In genomic region chr7:91443913-91444312, GRCm38 (mm10) we compare ENCODE assay signal across 26 mouse cellular contexts.
A peak's percentile ranks its signal among the peaks of the same experiment; 100 is the strongest.
DNase-seq lines count a peak whose midpoint lies in the region; ATAC-seq and TF ChIP-seq lines count a peak whose summit lies in the region.
"Had no signal": no experiment of that assay in that cellular context is flagged by ENCODE, and none has a peak within 500 bp of the region (broad histone marks: within the 10 kb centered on the region; RNA-seq: fewer than 3 reads in every experiment).

No protein-coding gene starts in this region.

- H3K4me2 ChIP-seq in hindbrain, embryonic 14.5 days (replicated peaks), result no peak overlapping the region
- H3K4me2 ChIP-seq in hindbrain, postnatal 0 days (ENCODE audit: low read depth, low read length), result no peak overlapping the region
- H3K4me2 ChIP-seq in midbrain, embryonic 13.5 days (replicated peaks), result no peak overlapping the region
- no peak overlapping the region for H3K4me2 ChIP-seq in forebrain, postnatal 0 days (ENCODE audit: low read depth)
- H3K4me2 ChIP-seq: heart, embryonic 13.5 days; limb, embryonic 13.5 days; liver, embryonic 12.5 days had no signal

- H3K27ac ChIP-seq in hindbrain, embryonic 14.5 days, result peak overlapping the region; percentile 74; the same call in 1 of the 2 replicates
- H3K27ac ChIP-seq in hindbrain, postnatal 0 days, result no peak overlapping the region
- peak overlapping the region; percentile 54; the same call in 1 of the 2 replicates for H3K27ac ChIP-seq in midbrain, embryonic 13.5 days
- H3K27ac ChIP-seq in midbrain, embryonic 10.5 days (replicated peaks), result no peak overlapping the region
- H3K27ac ChIP-seq in cortical plate, adult 2 months (ENCODE audit: insufficient read depth, low read length), result peak overlapping the region; percentile 87
- H3K27ac ChIP-seq in forebrain, postnatal 0 days (ENCODE audit: low read depth, low read length), result peak overlapping the region; percentile 91
- H3K27ac ChIP-seq: embryonic facial prominence, embryonic 10.5 days; heart, embryonic 13.5 days; limb, embryonic 13.5 days; liver, embryonic 12.5 days had no signal

- no peak for TF ChIP-seq POLR2A in cortical plate, adult 2 months (IDR thresholded peaks at IDR 0.05; ENCODE audit: extremely low read depth, insufficient read depth, low read length)
- TF ChIP-seq POLR2A in lung, adult 2 months (IDR thresholded peaks at IDR 0.05; ENCODE audit: borderline replicate concordance, extremely low read depth, low read depth, low read length), result no peak

- H3K36me3 ChIP-seq in hindbrain, embryonic 14.5 days (replicated peaks; ENCODE audit: control insufficient read depth, insufficient read depth), result no peaks in the 10 kb centered on the region
- H3K36me3 ChIP-seq in hindbrain, postnatal 0 days (ENCODE audit: insufficient read depth, low read length), result no peaks in the 10 kb centered on the region
- no peaks in the 10 kb centered on the region for H3K36me3 ChIP-seq in midbrain, embryonic 13.5 days
- no peaks in the 10 kb centered on the region for H3K36me3 ChIP-seq in midbrain, embryonic 10.5 days
- H3K36me3 ChIP-seq in forebrain, postnatal 0 days (ENCODE audit: insufficient read depth), result no peaks in the 10 kb centered on the region
- H3K36me3 ChIP-seq: embryonic facial prominence, embryonic 10.5 days; G1E; heart, embryonic 13.5 days; limb, embryonic 13.5 days; liver, embryonic 12.5 days had no signal

- no peak overlapping the region for H3K9ac ChIP-seq in hindbrain, embryonic 14.5 days
- H3K9ac ChIP-seq in hindbrain, postnatal 0 days (replicated peaks; ENCODE audit: low read length), result no peak overlapping the region
- no peak overlapping the region for H3K9ac ChIP-seq in midbrain, embryonic 13.5 days (replicated peaks)
- no peak overlapping the region for H3K9ac ChIP-seq in forebrain, postnatal 0 days
- H3K9ac ChIP-seq: heart, embryonic 13.5 days; limb, embryonic 13.5 days; liver, embryonic 12.5 days had no signal

- H3K9me3 ChIP-seq in hindbrain, embryonic 14.5 days (ENCODE audit: control insufficient read depth, low read length), result no peaks in the 10 kb centered on the region
- H3K9me3 ChIP-seq in hindbrain, postnatal 0 days (ENCODE audit: low read length), result no peaks in the 10 kb centered on the region
- H3K9me3 ChIP-seq in midbrain, embryonic 13.5 days, result no peaks in the 10 kb centered on the region
- H3K9me3 ChIP-seq in midbrain, embryonic 10.5 days (replicated peaks), result no peaks in the 10 kb centered on the region
- H3K9me3 ChIP-seq in forebrain, postnatal 0 days (ENCODE audit: low read length), result no peaks in the 10 kb centered on the region
- H3K9me3 ChIP-seq: embryonic facial prominence, embryonic 10.5 days; G1E; heart, embryonic 13.5 days; limb, embryonic 13.5 days; liver, embryonic 12.5 days; megakaryocyte, embryonic 14.5 days had no signal

- H3K4me3 ChIP-seq in hindbrain, embryonic 14.5 days (replicated peaks; ENCODE audit: low read length), result no peak overlapping the region
- no peak overlapping the region for H3K4me3 ChIP-seq in hindbrain, postnatal 0 days (ENCODE audit: low read length)
- no peak overlapping the region for H3K4me3 ChIP-seq in midbrain, embryonic 13.5 days (replicated peaks)
- H3K4me3 ChIP-seq in midbrain, embryonic 10.5 days, result no peak overlapping the region
- H3K4me3 ChIP-seq in cortical plate, adult 2 months (ENCODE audit: insufficient read depth, low read length), result no peak overlapping the region
- H3K4me3 ChIP-seq in forebrain, postnatal 0 days (ENCODE audit: low read depth, low read length), result no peak overlapping the region
- no peak overlapping the region for H3K4me3 ChIP-seq in lung, adult 2 months (replicated peaks; ENCODE audit: extremely low read depth, low read depth, low read length)
- H3K4me3 ChIP-seq: embryonic facial prominence, embryonic 10.5 days; heart, embryonic 13.5 days; limb, embryonic 13.5 days; liver, embryonic 12.5 days; megakaryocyte, embryonic 14.5 days had no signal

- WGBS in hindbrain, embryonic 14.5 days, result 72% methylated on average over 3 of the region's 3 CpGs
- WGBS in hindbrain, postnatal 0 days, result 72% methylated on average over 3 of the region's 3 CpGs
- WGBS in midbrain, embryonic 13.5 days, result 87% methylated on average over 3 of the region's 3 CpGs
- WGBS in midbrain, embryonic 10.5 days, result 86% methylated on average over 3 of the region's 3 CpGs
- 60% methylated on average over 3 of the region's 3 CpGs for WGBS in forebrain, postnatal 0 days
- WGBS in lung, adult 2 months, result 39% methylated on average over 3 of the region's 3 CpGs

- DNase-seq in hindbrain, embryonic 14.5 days (ENCODE audit: low spot score), result no peak
- no peak for DNase-seq in hindbrain, postnatal 0 days (ENCODE audit: low spot score)
- DNase-seq in midbrain, embryonic 10.5 days (ENCODE audit: low spot score), result no peak
- no peak for DNase-seq in forebrain, postnatal 0 days
- DNase-seq in lung, adult 2 months, result no peak
- no peak for DNase-seq in B cell, adult 2 months
- DNase-seq: adrenal gland, adult 2 months; cerebellum, adult 11 months; cerebellum, adult 9-11 months; gastrocnemius, postnatal 25 days; heart, adult 18-20 months; kidney, adult 2 months; kidney, postnatal 10 days; lung, adult 18-20 months; lung, postnatal 36 days; right cerebral cortex, postnatal 14 days; thymus, adult 2 months had no signal

- H3K27me3 ChIP-seq in hindbrain, embryonic 14.5 days (ENCODE audit: control insufficient read depth, insufficient read depth, low read length), result no peaks in the 10 kb centered on the region
- no peaks in the 10 kb centered on the region for H3K27me3 ChIP-seq in hindbrain, postnatal 0 days (ENCODE audit: insufficient read depth, low read length)
- H3K27me3 ChIP-seq in midbrain, embryonic 13.5 days, result no peaks in the 10 kb centered on the region
- H3K27me3 ChIP-seq in midbrain, embryonic 10.5 days (ENCODE audit: low read depth, poor library complexity, severe bottlenecking), result no peaks in the 10 kb centered on the region
- H3K27me3 ChIP-seq in forebrain, postnatal 0 days (ENCODE audit: insufficient read depth, low read length), result no peaks in the 10 kb centered on the region
- H3K27me3 ChIP-seq: CH12.LX; heart, embryonic 13.5 days; limb, embryonic 13.5 days; liver, embryonic 12.5 days; megakaryocyte, embryonic 14.5 days had no signal

- ATAC-seq in hindbrain, embryonic 14.5 days (ENCODE audit: low FRiP score), result no peak
- ATAC-seq in hindbrain, postnatal 0 days, result no peak
- no peak for ATAC-seq in midbrain, embryonic 13.5 days
- ATAC-seq in forebrain, postnatal 0 days, result no peak
- ATAC-seq: liver, embryonic 12.5 days had no signal

- peaks cover 8% of the 10 kb centered on the region; the same call in 1 of the 2 replicates for H3K4me1 ChIP-seq in hindbrain, embryonic 14.5 days (replicated peaks; ENCODE audit: control insufficient read depth, insufficient read depth, low read length)
- peaks cover 5% of the 10 kb centered on the region; the same call in 1 of the 2 replicates for H3K4me1 ChIP-seq in hindbrain, postnatal 0 days (ENCODE audit: insufficient read depth, low read length)
- peaks cover 17% of the 10 kb centered on the region for H3K4me1 ChIP-seq in midbrain, embryonic 13.5 days (replicated peaks)
- peaks cover 7% of the 10 kb centered on the region; the same call in 1 of the 2 replicates for H3K4me1 ChIP-seq in midbrain, embryonic 10.5 days
- H3K4me1 ChIP-seq in cortical plate, adult 2 months (ENCODE audit: control insufficient read depth, insufficient read depth, low read length), result peaks cover 9% of the 10 kb centered on the region; the same call in 1 of the 2 replicates
- H3K4me1 ChIP-seq in forebrain, postnatal 0 days (ENCODE audit: insufficient read depth), result peaks cover 17% of the 10 kb centered on the region
- H3K4me1 ChIP-seq in lung, adult 2 months (ENCODE audit: control insufficient read depth, insufficient read depth, low read length), result no peaks in the 10 kb centered on the region
- H3K4me1 ChIP-seq: embryonic facial prominence, embryonic 10.5 days; heart, embryonic 13.5 days; limb, embryonic 13.5 days; liver, embryonic 12.5 days; megakaryocyte, embryonic 14.5 days had no signal

- no peak for TF ChIP-seq CTCF in hindbrain, postnatal 0 days (IDR thresholded peaks at IDR 0.05; ENCODE audit: low read depth)
- TF ChIP-seq CTCF in cortical plate, adult 2 months (IDR thresholded peaks at IDR 0.05; ENCODE audit: extremely low read depth, insufficient read depth, low read length), result no peak
- no peak for TF ChIP-seq CTCF in forebrain, postnatal 0 days (IDR thresholded peaks at IDR 0.05; ENCODE audit: low read depth)
- TF ChIP-seq CTCF in lung, adult 2 months (IDR thresholded peaks at IDR 0.05; ENCODE audit: insufficient read depth, low read length), result no peak

Comparison
In these comparisons a context has a peak if more than half of its experiments do, and no peak if none do; other contexts are left out.
1. H3K27ac ChIP-seq: peak in hindbrain, embryonic 14.5 days (single experiment), midbrain, embryonic 13.5 days (single experiment), cortical plate, adult 2 months (single experiment) and forebrain, postnatal 0 days (single experiment); none in hindbrain, postnatal 0 days (single experiment) and midbrain, embryonic 10.5 days (single experiment).